Mouse (Mus musculus): Measurements from ENCODE around the gene Gm16181.

The Gm16181 gene

DNA sequence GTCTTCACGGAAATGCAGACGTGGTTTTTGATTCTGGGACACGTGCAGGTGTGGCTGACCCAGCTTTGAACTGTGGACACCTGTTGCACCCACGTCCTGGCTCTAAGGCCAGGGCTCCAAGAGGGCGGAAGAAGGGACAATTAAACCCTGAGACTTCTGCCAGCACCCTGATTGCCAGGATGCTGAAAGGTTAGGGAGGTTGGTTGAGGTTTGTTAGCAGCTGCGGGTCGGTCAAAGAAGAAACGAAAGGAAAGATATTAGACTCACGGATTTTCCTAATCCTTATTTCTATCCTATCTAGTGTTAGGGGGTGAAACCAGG is 24.4 kb upstream of the Gm16181 start:
- DNase-seq: no peak

DNA sequence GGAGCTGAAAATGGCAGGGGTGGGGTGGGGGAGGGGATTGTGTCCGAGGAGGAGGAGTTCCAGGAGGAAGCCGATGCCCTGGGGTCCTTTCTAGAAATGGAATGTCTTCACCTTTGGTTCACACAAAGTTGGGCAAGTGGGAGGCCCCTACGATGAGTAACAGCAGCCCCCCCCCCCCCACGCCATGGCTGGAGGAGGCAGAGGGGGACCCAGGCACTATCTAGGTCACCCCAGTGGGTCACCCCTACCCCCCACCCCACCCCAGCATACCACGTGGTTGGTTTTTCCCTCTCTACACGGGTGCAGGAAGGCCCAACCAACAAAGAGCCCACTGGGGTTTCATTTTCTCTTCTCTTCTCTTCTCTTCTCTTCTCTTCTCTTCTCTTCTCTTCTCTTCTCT is 23.5 kb upstream of the Gm16181 start:
- no peak for DNase-seq

DNA sequence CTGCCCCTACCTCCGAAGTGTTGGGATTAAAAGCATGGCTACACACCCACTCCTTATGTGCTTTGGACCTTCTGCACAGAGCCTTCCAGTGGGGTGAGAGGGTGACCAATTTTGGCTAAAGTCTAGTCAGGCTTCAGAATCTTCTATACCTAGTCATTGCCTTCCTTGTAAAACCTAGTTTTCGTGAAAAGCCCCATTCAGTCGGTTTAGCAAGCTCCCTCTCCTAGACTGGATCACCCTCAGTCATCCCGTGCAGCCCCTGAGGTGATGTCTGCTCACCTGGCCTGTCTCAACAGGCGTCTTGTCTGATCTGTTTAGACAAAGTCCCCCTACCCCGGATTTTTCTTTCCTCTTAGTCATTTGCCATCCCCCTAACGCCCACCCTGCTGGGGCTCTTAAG is 22.6 kb upstream of the Gm16181 start:
- DNase-seq: no peak

DNA sequence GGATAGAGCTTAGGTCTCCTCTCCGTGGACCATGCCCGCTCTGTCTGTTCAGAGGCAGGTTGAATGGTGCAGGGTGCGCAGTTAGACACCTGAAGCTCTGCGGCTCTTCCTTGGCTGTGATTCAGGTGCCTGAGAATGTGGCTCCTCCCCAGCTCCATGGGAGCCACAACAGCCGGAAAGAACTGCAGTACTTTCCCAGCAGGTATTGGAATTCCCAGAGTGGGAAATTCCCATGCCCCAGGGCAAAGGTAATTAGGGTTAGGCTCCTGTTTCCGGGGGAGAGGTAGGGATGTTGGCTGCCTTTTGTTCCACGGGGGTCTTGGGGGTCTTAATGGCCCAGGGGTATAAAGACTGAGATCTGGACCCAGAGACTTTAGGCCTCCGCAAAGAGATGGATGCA is 21.7 kb upstream of the Gm16181 start:
- DNase-seq: no peak

DNA sequence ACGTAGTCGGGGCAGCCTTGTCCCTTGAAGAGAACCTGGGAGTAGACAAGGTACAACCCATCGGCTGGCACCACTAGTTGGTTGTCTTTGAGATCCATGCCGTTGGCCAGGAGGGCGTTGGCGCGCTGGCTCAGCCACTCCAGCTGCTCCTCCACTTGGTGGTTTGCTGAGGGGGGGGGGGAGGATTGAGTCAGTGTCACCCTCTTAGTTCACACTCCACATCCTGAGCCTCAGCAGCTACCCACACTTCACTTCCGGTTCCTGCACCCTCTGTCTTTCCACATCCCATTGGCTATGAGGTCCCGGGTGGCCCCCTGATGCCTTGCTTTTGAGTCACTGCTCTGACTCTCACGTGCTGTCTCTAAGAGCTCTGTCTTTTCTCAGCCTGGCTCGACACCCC is 20.2 kb upstream of the Gm16181 start:
- no peak for DNase-seq

DNA sequence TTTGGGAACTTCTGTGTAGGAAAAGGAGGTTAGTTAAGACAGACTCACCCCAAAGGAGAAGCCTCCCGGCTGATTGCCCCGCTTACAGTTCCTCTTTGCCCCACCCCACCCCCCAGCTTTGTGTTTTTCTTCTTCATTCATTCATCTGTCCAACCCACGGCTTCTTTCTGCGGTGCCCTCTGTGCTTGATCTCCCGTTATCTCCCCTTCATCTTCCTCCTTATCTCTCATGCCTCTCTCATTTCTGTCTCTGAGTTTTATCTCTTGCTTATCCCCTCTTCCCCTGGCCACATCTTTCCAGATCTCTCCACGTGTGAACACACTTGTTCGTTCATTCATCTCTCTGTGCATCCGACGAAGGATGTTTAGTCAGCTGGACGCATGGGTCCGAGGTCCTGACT is 19.5 kb upstream of the Gm16181 start:
- DNase-seq: no peak

DNA sequence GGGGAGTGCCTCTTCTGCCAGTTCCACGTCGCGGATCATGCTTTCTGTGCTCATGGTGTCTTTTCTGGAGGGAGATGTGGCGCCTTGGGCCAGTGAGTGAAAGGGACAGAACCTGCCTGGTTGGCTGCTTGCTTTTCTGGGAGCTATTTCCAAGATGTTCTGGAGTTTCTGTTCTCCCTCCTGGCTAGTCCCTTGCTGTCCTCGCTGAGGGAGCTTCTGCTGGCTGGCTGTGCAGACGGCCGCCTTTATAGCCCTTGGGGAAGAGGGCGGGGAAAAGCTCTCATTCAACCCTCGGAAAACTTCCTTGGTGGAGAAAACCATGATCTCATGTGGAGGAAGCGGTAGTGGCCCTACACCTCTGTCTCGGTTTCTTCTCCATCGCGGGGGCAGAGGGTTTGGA is 18.8 kb upstream of the Gm16181 start, which contains the start of gene Tnf:
Gene Tnf, minus strand, starts transcription at position 221 of the 400 bp plus-strand sequence.
- DNase-seq: peak; percentile 63

DNA sequence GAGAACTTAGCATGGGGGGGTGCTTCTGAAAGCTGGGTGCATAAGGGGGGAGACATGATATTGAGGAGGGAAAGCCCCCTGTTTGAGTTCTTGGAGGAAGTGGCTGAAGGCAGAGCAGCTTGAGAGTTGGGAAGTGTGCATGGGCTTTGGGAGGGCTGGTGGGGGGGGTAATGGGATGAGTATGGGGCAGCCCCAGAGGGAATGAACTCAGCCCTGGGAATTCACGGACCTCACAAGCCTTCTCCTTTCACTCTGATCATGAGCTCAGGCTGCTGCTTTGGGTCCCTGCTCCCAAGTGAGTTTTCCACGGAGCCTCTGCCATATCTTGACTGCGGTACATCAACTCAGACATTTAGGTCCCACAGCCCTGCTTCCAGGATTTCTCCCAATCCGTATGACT is 18.2 kb upstream of the Gm16181 start:
- DNase-seq: no peak

DNA sequence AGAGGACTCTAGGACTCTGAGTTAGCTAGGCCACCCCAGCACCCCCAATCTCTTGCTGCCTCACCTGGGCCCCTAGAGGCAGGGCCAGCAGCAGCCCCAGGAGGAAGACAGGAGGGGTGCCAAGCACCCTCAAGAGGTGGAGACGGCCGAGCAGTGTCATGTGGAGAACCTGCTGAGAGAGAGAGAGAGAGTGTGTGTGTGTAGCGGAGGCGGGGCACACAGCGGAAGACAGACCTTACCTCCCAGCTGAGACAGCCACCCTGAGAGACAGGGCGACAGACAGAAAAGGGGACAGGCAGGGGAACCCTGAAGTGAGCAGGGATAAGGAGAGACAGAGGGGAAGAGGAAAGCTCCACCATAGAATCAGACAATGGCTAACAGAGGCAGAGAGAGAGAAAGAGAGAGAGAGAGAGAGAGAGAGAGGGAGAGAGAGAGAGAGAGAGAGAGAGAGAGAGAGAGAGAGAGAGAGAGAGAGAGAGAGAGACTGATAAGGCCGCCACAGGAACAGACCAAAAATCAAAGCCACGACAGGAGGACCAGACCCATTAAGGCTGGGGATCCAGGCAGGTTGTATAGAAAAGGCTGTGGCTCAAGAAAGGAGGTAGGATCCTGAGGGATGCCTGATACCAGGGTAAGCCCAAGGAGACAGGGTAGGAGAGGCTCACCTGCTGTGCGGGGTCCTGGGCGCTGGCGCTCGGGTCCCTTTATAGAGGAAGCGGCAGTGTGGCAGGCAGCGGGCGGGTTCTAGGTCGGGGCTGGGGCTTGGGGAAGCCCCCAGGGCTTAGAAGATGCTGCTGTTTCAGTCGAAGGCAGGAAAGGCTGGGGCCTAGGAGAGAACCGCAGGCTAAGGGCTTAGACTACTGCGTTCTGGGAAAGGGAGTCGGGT is 15.9 kb upstream of the Gm16181 start, which contains the start of gene Lta:
Gene Lta, minus strand, starts transcription at position 858 of the 886 bp plus-strand sequence.
- no peak for DNase-seq

DNA sequence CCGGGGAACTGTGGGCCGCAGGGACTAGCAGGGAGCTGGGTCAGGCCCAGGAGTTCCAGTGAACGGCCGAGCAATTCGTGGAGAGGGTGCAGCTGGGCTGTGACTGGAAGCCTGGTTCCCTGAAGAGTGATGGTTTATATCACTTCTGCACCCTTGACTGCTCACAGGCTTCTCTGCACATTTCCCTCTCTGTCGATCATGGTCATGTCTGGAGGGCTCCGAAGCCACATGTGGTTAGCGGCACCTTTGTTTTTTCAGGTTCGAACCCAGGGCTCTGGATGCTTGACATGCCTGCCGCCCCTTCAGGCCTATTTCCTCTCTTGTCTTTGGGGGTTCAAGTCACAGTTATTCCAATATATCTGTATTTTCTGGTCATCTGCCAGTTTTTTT is 15.3 kb upstream of the Gm16181 start:
- no peak for DNase-seq

DNA sequence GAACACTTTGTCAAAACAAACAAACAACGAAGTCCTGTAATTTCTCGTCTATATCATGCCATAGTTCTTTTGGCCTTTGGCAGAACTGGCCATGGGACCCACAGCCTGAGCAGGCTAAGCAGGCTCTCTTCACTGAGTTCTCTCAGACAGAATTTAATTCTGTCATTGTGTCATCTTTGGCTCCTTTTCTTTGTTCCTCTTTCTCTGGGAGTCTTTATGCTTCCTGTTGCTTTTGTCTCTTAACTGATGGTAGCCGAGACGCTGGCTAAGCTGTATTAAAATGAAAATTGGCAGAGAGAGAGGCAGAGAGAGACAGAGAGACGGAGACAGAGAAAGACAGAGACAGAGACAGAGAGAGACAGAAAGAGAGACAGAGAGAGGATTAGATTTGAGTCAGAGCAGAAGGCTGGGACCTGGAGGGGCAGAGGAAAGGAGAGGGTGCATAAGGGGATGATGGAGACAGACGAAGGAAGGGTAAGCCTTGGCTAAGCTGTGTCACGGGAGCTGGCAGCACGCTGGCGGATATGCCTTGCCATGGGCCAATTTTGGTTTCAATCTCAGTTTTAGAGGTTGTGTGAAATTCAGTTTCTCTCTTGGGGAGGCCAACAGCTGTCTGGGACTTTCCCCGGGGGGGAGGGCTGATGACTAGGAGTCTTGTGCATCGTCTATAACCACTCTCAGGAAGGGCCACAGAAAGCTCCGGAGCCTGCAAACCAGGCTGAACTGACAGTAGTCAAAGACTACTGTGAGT is 10.7 kb upstream of the Gm16181 start:
- DNase-seq: no peak

DNA sequence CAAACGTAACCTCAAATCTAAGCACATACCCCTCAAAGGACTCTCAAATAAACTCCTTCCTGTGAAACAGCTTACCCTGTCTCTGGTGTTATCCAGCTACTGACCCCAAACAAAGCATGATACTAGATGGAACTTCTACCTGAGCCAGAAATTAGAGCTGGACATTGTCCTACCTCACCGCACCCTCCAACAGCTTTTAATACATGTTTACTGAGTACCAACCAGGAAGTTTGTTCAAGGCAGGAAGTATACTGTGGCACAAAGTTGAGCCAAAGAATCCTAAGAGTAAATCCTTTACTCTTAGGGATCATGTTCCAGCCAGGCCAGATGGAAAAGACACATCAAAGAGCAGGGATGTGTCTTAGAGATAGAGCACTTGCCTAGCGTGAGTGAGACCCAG is 10.0 kb upstream of the Gm16181 start:
- DNase-seq: no peak

DNA sequence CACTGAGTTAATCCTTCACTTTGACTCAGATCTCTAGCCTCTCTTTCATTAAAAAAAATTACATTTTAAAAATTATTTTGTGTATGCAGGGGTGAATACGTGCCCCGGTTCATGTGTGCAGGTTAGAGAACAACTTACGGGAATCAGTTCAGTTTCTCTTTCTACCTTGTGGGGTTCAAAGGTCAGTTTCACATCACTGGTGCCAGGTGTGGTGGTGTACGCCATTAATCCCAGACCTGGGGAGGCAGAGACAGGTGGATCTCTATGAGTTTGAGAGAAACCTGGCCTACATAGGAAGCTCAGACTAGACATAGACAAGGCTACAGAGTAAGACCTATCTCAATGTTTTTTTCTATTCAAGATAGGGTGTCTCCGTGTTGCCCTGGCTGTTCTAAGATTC is 7.6 kb upstream of the Gm16181 start:
- DNase-seq: no peak

DNA sequence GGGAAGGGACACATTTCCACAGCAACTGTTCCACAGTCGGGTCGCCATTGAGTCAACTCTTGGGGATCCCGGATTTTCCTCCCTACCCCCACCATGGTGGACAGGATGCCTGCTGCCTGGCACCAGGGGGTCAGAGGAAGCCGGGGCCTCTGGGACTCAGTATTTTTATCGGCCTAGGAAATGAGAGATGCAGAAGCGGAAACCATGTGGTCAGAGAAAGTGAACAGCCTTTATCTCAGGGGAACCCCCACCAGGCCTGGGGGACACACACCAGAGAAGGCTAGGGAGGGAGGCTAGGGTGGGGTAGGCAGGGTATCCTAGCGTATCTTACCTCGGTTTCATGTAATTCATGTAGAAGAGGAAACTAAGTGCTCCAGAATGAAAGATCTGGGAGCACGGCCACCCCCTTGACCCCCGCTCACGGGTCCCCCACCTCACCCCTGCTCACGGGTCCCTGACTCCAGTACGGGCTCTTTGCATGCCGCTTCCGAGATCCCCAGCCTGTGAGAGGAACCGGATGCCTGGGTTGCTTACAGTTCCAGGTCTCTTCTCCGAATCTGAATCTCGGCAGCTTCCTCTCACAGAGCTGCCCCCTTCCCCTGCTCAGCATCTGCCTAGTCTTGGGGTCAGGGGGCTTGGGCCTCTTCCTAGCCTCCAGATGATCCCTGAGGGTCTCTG is 2.0 kb upstream of the Gm16181 start:
- peak; percentile 69 for DNase-seq

DNA sequence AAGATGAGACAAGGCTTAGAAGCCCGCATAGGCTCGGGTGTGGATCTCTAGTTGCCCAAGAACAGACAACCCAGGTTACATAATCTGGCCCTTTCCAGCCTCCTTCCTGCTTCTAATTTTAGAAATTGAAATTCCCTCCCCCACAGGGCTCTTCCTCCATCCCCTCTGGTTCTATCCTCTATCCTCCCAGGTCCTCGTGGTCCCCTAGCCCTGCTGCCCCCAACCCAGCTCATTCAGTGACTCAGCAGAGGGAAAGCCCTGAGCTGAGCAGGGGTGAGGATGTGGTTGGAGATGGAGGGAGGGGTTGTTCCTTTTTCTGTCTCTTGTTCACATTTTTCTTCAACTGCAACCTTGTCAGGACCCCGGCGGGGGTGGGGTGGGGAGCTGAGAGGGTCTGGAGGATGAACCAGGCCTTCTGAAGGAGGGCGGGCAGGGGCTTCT is 1.0 kb upstream of the Gm16181 start:
- peak; percentile 48 for DNase-seq

DNA sequence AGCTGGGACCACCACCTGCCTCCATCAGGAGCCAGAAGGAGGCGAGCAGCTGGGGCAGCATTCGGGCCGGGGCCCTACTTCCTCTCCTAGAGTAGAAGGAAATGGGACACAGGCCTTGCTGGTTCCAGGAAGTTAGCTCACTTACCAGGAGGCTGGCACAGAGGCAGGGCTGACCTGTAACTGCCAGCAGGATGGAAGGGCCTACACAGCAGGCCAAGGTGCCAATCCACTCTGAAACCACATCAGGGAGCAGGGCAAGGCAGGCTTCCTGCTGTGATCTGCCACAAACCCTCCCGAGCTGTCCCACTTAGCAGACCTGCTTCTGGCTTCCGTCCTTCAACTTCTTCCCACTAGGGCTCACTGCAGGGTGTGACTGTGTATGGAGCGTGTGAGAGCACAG is 1.7 kb downstream of the Gm16181 start:
- DNase-seq: no peak

DNA sequence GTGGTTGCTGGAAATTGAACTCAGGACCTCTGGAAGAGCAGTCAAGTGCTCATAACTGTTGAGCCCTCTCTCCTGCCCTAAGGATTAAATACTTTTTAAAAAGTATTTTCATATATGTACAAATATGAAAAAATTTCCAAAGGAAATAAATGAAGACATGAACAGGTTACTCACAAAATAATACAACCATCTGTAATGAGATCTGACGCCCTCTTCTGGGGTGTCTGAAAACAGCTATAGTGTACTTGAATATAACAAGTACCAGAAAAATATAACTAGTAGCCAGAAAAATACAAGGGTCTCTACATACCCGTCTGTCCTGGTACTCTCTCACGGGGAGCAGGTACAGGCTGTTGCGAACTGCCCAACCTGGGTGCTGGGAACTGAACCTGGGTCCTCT is 4.0 kb downstream of the Gm16181 start:
- DNase-seq: no peak

DNA sequence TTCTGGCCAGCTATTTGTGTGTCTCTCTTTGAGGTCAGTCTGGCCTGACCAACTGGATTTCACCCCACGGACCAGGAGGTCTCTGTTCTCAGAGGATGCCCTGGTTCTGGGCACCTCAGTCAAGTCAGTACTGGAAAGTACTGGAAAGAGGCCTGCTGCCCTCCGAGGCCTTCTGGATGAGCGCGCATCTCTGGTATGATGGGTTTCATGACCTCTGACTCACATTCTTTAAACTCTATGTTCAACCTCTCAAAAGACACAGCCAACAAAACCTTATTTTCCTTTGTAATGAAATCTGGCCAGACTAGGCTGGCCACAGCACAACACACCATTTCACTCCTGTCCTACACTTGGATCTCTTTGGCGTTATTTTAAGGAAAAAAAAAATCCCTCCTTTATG is 4.8 kb downstream of the Gm16181 start:
- no peak for DNase-seq

DNA sequence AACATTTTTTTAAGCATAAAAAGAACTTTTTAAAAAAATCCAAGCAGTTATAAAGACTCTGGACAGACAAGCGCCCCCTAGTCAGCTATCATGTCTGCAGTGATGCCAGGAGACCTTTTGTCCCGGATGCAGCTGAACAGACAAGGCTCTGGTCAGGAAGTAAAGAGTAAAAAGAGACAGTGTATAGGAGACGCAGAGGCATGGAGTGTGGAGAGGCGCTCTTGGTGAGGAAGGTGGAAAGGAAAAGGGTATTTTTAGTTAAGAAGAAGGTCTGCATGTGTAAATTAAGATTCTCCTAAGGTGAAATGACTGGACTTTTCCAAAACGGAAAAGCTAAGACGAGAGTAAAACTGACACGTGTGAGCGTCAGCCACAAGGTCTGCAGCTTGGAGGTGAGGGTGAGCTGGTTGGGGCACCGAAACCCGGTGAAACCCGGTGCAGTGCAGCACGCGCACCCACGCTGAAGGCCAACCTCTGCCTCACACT is 6.0 kb downstream of the Gm16181 start:
- no peak for DNase-seq

DNA sequence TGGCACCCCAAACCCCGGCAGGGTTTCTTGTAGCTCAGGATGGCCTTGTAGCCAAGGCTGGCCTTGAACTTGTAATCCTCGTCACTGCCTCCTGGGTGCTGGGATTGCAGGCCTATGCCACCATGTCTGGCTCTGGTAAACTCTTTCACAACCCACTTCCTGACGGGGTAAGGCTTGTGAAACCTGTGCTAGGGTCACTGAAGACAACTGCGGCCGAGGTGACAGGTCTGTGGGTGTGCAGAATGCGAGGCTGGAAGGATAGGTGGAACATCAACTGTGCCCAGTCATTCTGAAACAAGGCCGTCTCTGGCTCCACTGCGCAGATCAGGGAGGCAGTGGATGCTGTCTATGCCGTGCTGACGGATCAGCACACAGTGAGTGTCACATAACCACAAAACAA is 10.4 kb downstream of the Gm16181 start:
- peak; percentile 14 for DNase-seq

DNA sequence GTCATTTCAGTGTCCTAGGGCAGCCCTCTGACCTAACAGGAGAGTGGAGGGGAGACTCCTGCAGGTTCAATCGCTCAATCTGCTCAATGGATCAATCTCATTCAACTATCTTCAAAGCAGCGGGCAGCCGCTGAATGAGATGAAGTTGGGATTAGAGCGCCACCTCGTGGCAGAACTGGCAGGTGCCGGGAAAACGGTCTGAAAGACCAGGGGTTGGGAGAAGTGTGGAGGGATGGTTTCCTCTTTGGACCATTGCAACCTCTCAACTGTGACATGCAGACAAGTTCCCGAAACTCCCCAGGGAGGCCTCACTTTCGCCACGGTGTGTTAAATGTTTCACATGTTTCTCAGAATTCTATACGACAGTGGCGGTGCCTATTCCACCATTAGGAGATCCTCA is 11.4 kb downstream of the Gm16181 start:
- peak; percentile 86 for DNase-seq

DNA sequence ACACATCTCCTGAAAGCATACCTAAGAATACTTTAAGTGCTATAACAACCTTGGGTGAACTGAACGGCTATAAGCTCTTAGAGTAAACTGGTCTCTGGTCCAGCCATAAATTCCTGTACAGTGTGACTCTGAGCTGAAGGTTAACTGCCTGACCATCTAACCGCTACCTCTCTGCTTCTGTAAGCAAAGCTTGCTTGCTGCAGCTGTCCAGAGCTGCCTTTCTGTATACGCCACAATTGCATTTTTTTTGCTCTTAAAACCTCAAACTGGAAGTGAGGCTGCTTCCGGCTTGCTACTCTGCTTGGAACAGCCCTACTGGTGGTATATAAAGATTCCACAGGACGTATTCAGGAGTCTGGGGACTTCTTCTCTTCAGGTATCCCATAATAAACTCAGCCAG is 12.0 kb downstream of the Gm16181 start:
- peak; percentile 31 for DNase-seq
